Mouse (Mus musculus) Patski (cell line): ENCODE measurements at regions not wholly inside any gene's neighbourhood (a gene's known extent, or its start where the extent isn't known, plus 50 kb on each side); places are given as distances from the start of the nearest gene placed in this dataset.

Experiments
- ATAC-seq: fragments of 100-300 bp; one replicate; pipeline ENCODE4 v1.8.0; 2021
- CTCF ChIA-PET: fragments of 350-600 bp; sonication (Branson Sonifier 250); formaldehyde crosslinking; loops from one replicate; lab custom pipeline; 2022; ENCODE audit warnings: inconsistent platforms; lab: Charles Lee
- POLR2A ChIA-PET: fragments of 350-600 bp; sonication (Branson Sonifier 250); formaldehyde crosslinking; loops from one replicate; lab custom pipeline; 2022; ENCODE audit warnings: antibody characterized with exemption, inconsistent platforms; lab: Charles Lee
- DNase-seq: peaks from one replicate; pipeline ENCODE4 v3.0.0-alpha.2; 2011; ENCODE audit warnings: low read depth, low spot score
- H3K27me3 ChIP-seq: fragments of 371-371 bp; one replicate; pipeline ENCODE4 v1.5.1; 2021
- CTCF ChIP-seq: fragments of 100-300 bp; IDR thresholded peaks from one replicate; pipeline ENCODE4 v1.5.1; 2021
- in situ Hi-C: fragments of 300-500 bp; cut with MboI; formaldehyde crosslinking; loops from 3 replicates; pipeline ENCODE4 v1.11.1; 2018; ENCODE audit warnings: low pct_unique_long_range_greater_than_20kb, mixed read lengths

GRCm38 (mm10) chr8:26265366-26265765 lies 146.0 kb downstream of the Gm45692 start:
- in situ Hi-C loops: no loop called here
- DNase-seq (no peak), ATAC-seq (no peak)
- CTCF ChIA-PET: interaction anchor here (0.7 kb wide), 1 partner anchor 13 kb away, joined by 3 read pairs; no protein-coding TSS in a partner anchor
- POLR2A ChIA-PET: no interaction called here
- peaks cover 28% of the 10 kb centered on the region for H3K27me3 ChIP-seq
- TF ChIP-seq CTCF: no peak

- DNase-seq (no peak), ATAC-seq (no peak)
- TF ChIP-seq CTCF: no peak
- H3K27me3 ChIP-seq: peaks cover 28% of the 10 kb centered on the region
- in situ Hi-C loops: no loop called here
- ChIA-PET CTCF (no interaction called here), POLR2A (no interaction called here)
Measured at GRCm38 (mm10) chr8:26266384-26266783, 147.1 kb downstream of the Gm45692 start.

DNA sequence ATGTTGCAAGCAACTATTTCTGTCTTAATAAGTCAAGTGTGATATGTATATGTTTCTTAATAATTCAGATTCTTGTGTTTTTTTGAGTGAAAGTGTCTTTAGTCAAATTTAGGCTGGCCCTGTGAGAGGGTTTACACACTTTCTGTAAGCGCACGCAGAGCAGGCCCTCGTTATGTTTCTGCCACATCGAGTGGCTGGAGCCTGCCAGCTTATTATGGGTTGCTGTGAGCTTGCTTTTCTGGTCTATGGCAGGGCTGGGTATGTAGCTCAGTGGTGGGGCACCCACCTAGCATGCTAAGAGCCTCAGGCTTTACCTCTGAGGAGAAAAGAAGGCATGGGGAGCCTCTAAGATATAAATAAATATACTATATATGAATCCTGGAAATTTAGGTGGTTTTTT lies 148.2 kb downstream of the Gm45692 start:
- peaks cover 34% of the 10 kb centered on the region for H3K27me3 ChIP-seq
- in situ Hi-C loops: no loop called here
- no peak for ATAC-seq
- ChIA-PET POLR2A (no interaction called here), CTCF (no interaction called here)
- TF ChIP-seq CTCF: no peak
- no peak for DNase-seq

GRCm38 (mm10) chr8:26268751-26269415 lies 149.5 kb downstream of the Gm45692 start:
- ChIA-PET POLR2A (no interaction called here), CTCF (no interaction called here)
- DNase-seq (no peak), ATAC-seq (no peak)
- no peak for TF ChIP-seq CTCF
- peaks cover 41% of the 10 kb centered on the region for H3K27me3 ChIP-seq
- in situ Hi-C loops: no loop called here

DNA sequence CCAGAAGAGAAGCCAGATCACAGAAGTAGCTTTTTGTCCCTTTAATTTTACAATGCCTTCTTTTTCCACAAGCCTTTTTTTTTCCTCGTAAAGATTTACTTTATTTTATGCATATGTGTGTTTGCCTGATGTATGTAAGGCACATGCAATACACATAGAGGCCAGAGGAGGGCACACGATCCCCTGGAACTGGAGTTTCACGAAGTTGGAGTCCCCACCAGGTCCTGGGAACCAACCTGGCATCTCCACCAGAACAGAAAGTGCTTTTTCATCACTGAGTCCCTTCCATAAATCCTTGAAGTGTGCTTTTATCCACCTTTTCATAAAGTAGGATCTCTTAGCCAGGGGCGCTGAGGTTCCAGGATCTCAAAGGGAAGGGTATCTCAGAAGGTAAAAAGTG lies 152.8 kb downstream of the Gm45692 start:
- ChIA-PET POLR2A (no interaction called here), CTCF (interaction anchor here (0.7 kb wide), 1 partner anchor 74 kb away, joined by 3 read pairs; no protein-coding TSS in a partner anchor)
- no peak for ATAC-seq
- no peak for DNase-seq
- peak; percentile 63 for TF ChIP-seq CTCF
- H3K27me3 ChIP-seq: peaks cover 29% of the 10 kb centered on the region
- in situ Hi-C loops: no loop called here

GRCm38 (mm10) chr8:26272675-26273414 lies 153.5 kb downstream of the Gm45692 start:
- no peak for TF ChIP-seq CTCF
- no peak for ATAC-seq
- no peak for DNase-seq
- POLR2A ChIA-PET: interaction anchor here (0.6 kb wide), 1 partner anchor 378 kb away, joined by 3 read pairs; no protein-coding TSS in a partner anchor
- peaks cover 35% of the 10 kb centered on the region for H3K27me3 ChIP-seq
- in situ Hi-C loops: no loop called here
- CTCF ChIA-PET: interaction anchor here (1.0 kb wide), 1 partner anchor 12 kb away, joined by 5 read pairs; no protein-coding TSS in a partner anchor

DNA sequence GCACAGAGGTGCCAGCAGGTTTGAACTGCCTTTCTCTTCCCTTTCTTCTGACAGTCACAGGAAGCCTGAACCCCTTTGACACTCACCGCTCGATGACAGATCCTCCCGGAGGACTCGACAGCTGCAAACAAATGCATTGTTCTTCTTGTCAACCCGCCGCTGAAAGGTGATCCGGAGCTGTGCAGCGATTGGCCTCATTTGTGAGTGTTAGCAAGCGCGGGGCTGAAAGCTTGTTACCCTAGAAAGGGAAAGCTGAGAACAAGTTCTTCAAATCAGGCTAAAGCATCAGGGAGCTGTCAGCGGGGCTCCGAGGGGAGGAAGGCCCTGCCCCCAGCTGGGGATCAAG lies 154.1 kb downstream of the Gm45692 start:
- POLR2A ChIA-PET: interaction anchor here (0.6 kb wide), 1 partner anchor 379 kb away, joined by 3 read pairs; no protein-coding TSS in a partner anchor
- DNase-seq (no peak), ATAC-seq (no peak)
- CTCF ChIA-PET: interaction anchor here (1.0 kb wide), 1 partner anchor 12 kb away, joined by 5 read pairs; no protein-coding TSS in a partner anchor
- in situ Hi-C loops: no loop called here
- peaks cover 34% of the 10 kb centered on the region for H3K27me3 ChIP-seq
- TF ChIP-seq CTCF: no peak

- peaks cover 30% of the 10 kb centered on the region for H3K27me3 ChIP-seq
- TF ChIP-seq CTCF: no peak
- DNase-seq: no peak
- ATAC-seq: no peak
- in situ Hi-C loops: no loop called here
- ChIA-PET POLR2A (no interaction called here), CTCF (interaction anchor here (1.0 kb wide), 1 partner anchor 12 kb away, joined by 5 read pairs; no protein-coding TSS in a partner anchor)
Measured at GRCm38 (mm10) chr8:26273792-26274191, 154.5 kb downstream of the Gm45692 start.

GRCm38 (mm10) chr8:26274481-26274880 lies 155.1 kb downstream of the Gm45692 start:
- in situ Hi-C loops: no loop called here
- CTCF ChIA-PET: no interaction called here
- H3K27me3 ChIP-seq: peaks cover 23% of the 10 kb centered on the region
- POLR2A ChIA-PET: no interaction called here
- DNase-seq: no peak
- TF ChIP-seq CTCF: no peak
- no peak for ATAC-seq

DNA sequence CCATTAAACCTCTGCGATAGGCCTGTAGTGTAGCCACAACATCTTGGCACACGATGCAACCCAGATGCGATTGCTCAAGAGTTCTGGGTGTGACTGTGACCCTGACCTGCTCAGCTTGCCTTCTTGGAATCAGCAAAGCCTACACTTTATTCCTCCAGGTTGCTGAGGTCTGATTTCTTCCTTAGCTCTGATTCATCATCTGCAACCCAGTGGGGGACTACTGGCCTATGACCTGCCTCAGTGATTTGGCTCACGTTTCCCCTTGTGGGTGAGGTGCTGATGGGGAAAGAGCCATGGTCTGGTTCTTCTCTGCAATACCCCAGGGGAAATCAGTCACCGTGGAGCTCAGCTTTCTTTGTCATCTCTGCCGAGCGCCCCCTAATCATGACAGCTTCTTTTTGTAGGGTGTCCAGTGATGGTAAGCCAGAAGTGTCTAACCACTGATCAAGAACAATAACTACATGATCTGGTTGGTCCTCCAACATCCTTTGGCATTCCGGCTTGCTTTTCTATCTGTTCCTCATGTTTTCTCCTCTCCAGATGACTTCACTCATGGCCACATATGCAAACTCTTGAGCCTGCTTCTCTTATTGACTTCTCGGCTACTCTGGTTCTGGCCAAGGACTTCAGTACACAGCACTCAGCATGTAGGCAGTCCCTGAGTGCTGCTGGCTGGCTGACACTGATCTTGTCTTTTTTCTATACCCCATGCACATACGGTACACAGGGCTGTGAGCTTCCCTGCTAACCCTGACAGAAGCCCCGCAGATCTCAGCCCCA lies 163.0 kb downstream of the Gm45692 start:
- POLR2A ChIA-PET: no interaction called here
- CTCF ChIA-PET: no interaction called here
- DNase-seq: no peak
- no peak for TF ChIP-seq CTCF
- peaks cover 11% of the 10 kb centered on the region for H3K27me3 ChIP-seq
- no peak for ATAC-seq
- in situ Hi-C loops: no loop called here
